Mouse (Mus musculus) MEL (cell line): ENCODE data around the gene Pum1. TPM values are rescaled to one million over a fixed set of nuclear protein-coding genes. Genes with fewer than 3 reads are reported as not detected.
A peak's percentile ranks its signal among the peaks of the same experiment; 100 is the strongest.
"Not testable (repeated sequence)": the region's sequence is repeated elsewhere in the genome, so short reads cannot be mapped to it uniquely, and the experiment has no call there.

ENCODE experiments used
- DNase-seq: peaks from one replicate; pipeline ENCODE4 v3.0.0; 2011; ENCODE audit warnings: low read depth, low spot score
- H3K27ac ChIP-seq: 2 replicates; pipeline ENCODE4 v1.5.1; 2012; ENCODE audit warnings: low read depth, mild to moderate bottlenecking, control low read depth, low read length, moderate library complexity; ENCODE audit not compliant: control insufficient read depth
- H3K27me3 ChIP-seq, 2 experiments: fragments of 150-350 bp in 1 of 2; sonication (generic) in 1 of 2; 2 replicates each; pipeline ENCODE4 v1.6.1; 2012; ENCODE audit warnings: low read length in 2 of 2, mild to moderate bottlenecking in 2 of 2, improper control_type of control experiment in 1 of 2, moderate library complexity in 1 of 2; ENCODE audit not compliant: insufficient read depth in 2 of 2, control insufficient read depth in 1 of 2
- H3K36me3 ChIP-seq, 2 experiments: 2 replicates each; pipeline ENCODE4 v1.6.1; 2012 to 2014; ENCODE audit warnings: low read length in 2 of 2, improper control_type of control experiment in 1 of 2, inconsistent platforms in 1 of 2, mild to moderate bottlenecking in 1 of 2; ENCODE audit not compliant: insufficient read depth in 2 of 2, control insufficient read depth in 1 of 2
- H3K4me1 ChIP-seq, 2 experiments: fragments of 150-350 bp in 1 of 2; sonication (generic) in 1 of 2; 2 replicates each; pipeline ENCODE4 v1.6.1; 2012; ENCODE audit warnings: low read length in 2 of 2, improper control_type of control experiment in 1 of 2, mild to moderate bottlenecking in 1 of 2; ENCODE audit not compliant: insufficient read depth in 2 of 2, control insufficient read depth in 1 of 2
- H3K4me3 ChIP-seq, 2 experiments: fragments of 150-350 bp in 1 of 2; sonication (generic) in 1 of 2; 2 replicates each; pipeline ENCODE4 v1.5.1; 2012; ENCODE audit warnings: low read depth in 2 of 2, low read length in 2 of 2, mild to moderate bottlenecking in 2 of 2, moderate library complexity in 2 of 2, control low read depth in 1 of 2, improper control_type of control experiment in 1 of 2; ENCODE audit not compliant: control insufficient read depth in 1 of 2, insufficient read depth in 1 of 2
- H3K79me2 ChIP-seq: 2 replicates; pipeline ENCODE4 v1.6.1; 2012; ENCODE audit warnings: mild to moderate bottlenecking, low read length, moderate library complexity; ENCODE audit not compliant: control insufficient read depth, poor library complexity, insufficient read depth
- H3K9ac ChIP-seq: 2 replicates; pipeline ENCODE4 v1.6.1; 2012; ENCODE audit warnings: low read depth, mild to moderate bottlenecking, control low read depth, low read length, moderate library complexity; ENCODE audit not compliant: control insufficient read depth, poor library complexity, severe bottlenecking
- H3K9me3 ChIP-seq: fragments of 150-350 bp; sonication (generic); replicated peaks from 2 replicates; pipeline ENCODE4 v1.6.1; 2012; ENCODE audit warnings: mild to moderate bottlenecking, low read length, improper control_type of control experiment, moderate library complexity; ENCODE audit not compliant: insufficient read depth
- CHD2 ChIP-seq: IDR thresholded peaks from 2 replicates; pipeline ENCODE4 v1.6.1; 2011; ENCODE audit warnings: low read length, improper control_type of control experiment
- CTCF ChIP-seq, 3 experiments: IDR thresholded peaks in 2 of 3; conservative IDR thresholded peaks in 1 of 3; 2 replicates each; pipeline ENCODE4 v1.5.1; 2011 to 2012; ENCODE audit warnings: low read length in 3 of 3, low read depth in 2 of 3, mild to moderate bottlenecking in 2 of 3, improper control_type of control experiment in 1 of 3, inconsistent platforms in 1 of 3, mixed read lengths in 1 of 3, moderate library complexity in 1 of 3; ENCODE audit not compliant: control insufficient read depth in 1 of 3, insufficient read depth in 1 of 3, poor library complexity in 1 of 3, severe bottlenecking in 1 of 3
- E2F4 ChIP-seq: IDR thresholded peaks from 2 replicates; pipeline ENCODE4 v1.6.1; 2011; ENCODE audit warnings: low read depth, low read length, improper control_type of control experiment, borderline replicate concordance
- ETS1 ChIP-seq: IDR thresholded peaks from 2 replicates; pipeline ENCODE4 v1.6.1; 2012; ENCODE audit warnings: low read depth, mild to moderate bottlenecking, inconsistent platforms, low read length, improper control_type of control experiment, moderate library complexity
- GATA1 ChIP-seq: IDR thresholded peaks from 2 replicates; pipeline ENCODE4 v1.6.1; 2011; ENCODE audit warnings: low read depth, low read length, improper control_type of control experiment
- KAT2A ChIP-seq: conservative IDR thresholded peaks from 2 replicates; pipeline ENCODE4 v1.6.1; 2012; ENCODE audit warnings: low read depth, low read length, improper control_type of control experiment, inconsistent platforms
- MEF2A ChIP-seq: IDR thresholded peaks from 2 replicates; pipeline ENCODE4 v1.6.1; 2014; ENCODE audit warnings: low read depth, mild to moderate bottlenecking, inconsistent platforms, low read length, improper control_type of control experiment; ENCODE audit not compliant: poor library complexity, insufficient replicate concordance, severe bottlenecking; ENCODE audit errors: extremely low read depth
- MXI1 ChIP-seq: IDR thresholded peaks from 2 replicates; pipeline ENCODE4 v1.6.1; 2011; ENCODE audit warnings: mild to moderate bottlenecking, low read depth, low read length, improper control_type of control experiment
- MYB ChIP-seq: IDR thresholded peaks from 2 replicates; pipeline ENCODE4 v1.6.1; 2011; ENCODE audit warnings: mild to moderate bottlenecking, low read depth, low read length, improper control_type of control experiment
- NRF1 ChIP-seq: IDR thresholded peaks from 2 replicates; pipeline ENCODE4 v1.6.1; 2014; ENCODE audit warnings: low read depth, mild to moderate bottlenecking, inconsistent platforms, low read length, improper control_type of control experiment, moderate library complexity; ENCODE audit not compliant: poor library complexity, insufficient read depth, severe bottlenecking
- POLR2A ChIP-seq, 2 experiments: IDR thresholded peaks; 2 replicates each; pipeline ENCODE4 v1.6.1; 2011 to 2012; ENCODE audit warnings: low read length in 2 of 2, mild to moderate bottlenecking in 2 of 2, control low read depth in 1 of 2, improper control_type of control experiment in 1 of 2, low read depth in 1 of 2, moderate library complexity in 1 of 2; ENCODE audit not compliant: control insufficient read depth in 1 of 2, insufficient read depth in 1 of 2, poor library complexity in 1 of 2
- POLR2AphosphoS5 ChIP-seq: IDR thresholded peaks from 2 replicates; pipeline ENCODE4 v1.6.1; 2012; ENCODE audit warnings: low read depth, borderline replicate concordance, mild to moderate bottlenecking, inconsistent platforms, low read length, moderate library complexity, mixed read lengths
- RAD21 ChIP-seq: IDR thresholded peaks from 2 replicates; pipeline ENCODE4 v1.6.1; 2011; ENCODE audit warnings: mild to moderate bottlenecking, low read depth, low read length, improper control_type of control experiment
- SIN3A ChIP-seq: IDR thresholded peaks from 2 replicates; pipeline ENCODE4 v1.6.1; 2012; ENCODE audit warnings: low read length, improper control_type of control experiment, inconsistent platforms
- SMC3 ChIP-seq: IDR thresholded peaks from 2 replicates; pipeline ENCODE4 v1.6.1; 2011; ENCODE audit warnings: low read depth, low read length, improper control_type of control experiment
- TBP ChIP-seq: IDR thresholded peaks from 2 replicates; pipeline ENCODE4 v1.8.0; 2011; ENCODE audit warnings: low read depth, low read length, improper control_type of control experiment
- UBTF ChIP-seq: IDR thresholded peaks from 2 replicates; pipeline ENCODE4 v1.6.1; 2012; ENCODE audit warnings: low read depth, mild to moderate bottlenecking, inconsistent platforms, low read length, improper control_type of control experiment, moderate library complexity, borderline replicate concordance; ENCODE audit not compliant: insufficient read depth
- USF2 ChIP-seq, 2 experiments: IDR thresholded peaks; 2 replicates each; pipeline ENCODE4 v1.6.1; 2011 to 2012; ENCODE audit warnings: improper control_type of control experiment in 2 of 2, low read length in 2 of 2, borderline replicate concordance in 1 of 2, inconsistent platforms in 1 of 2, low read depth in 1 of 2, mild to moderate bottlenecking in 1 of 2; ENCODE audit not compliant: insufficient read depth in 1 of 2
- ZC3H11A ChIP-seq: IDR thresholded peaks from 2 replicates; pipeline ENCODE4 v1.6.1; 2012; ENCODE audit warnings: low read depth, mild to moderate bottlenecking, inconsistent platforms, low read length, improper control_type of control experiment
- ZKSCAN1 ChIP-seq: IDR thresholded peaks from 2 replicates; pipeline ENCODE4 v1.6.1; 2012; ENCODE audit warnings: low read depth, mild to moderate bottlenecking, inconsistent platforms, low read length, improper control_type of control experiment, moderate library complexity
- ZNF384 ChIP-seq: IDR thresholded peaks from 2 replicates; pipeline ENCODE4 v1.6.1; 2012; ENCODE audit warnings: low read depth, mild to moderate bottlenecking, inconsistent platforms, low read length, improper control_type of control experiment
- polyA plus RNA-seq, 2 experiments: library from polyadenylated mRNA; stranded (reverse) in 1 of 2; unstranded in 1 of 2; fragments of >175 nt in 1 of 2; fragments of >200 nt in 1 of 2; gene quantifications; 2 replicates each; pipeline versions ENCODE4 v1.2.1 to v1.2.4; 2012; ENCODE audit warnings: low replicate concordance in 2 of 2, low read depth in 1 of 2; ENCODE audit not compliant: insufficient read length in 2 of 2, insufficient read depth in 1 of 2, missing spikeins in 1 of 2
- total RNA-seq: library from RNA; depleted of rRNA; stranded (reverse); fragments of 300-350 nt; gene quantifications from 2 replicates; pipeline ENCODE4 v1.2.3, GENCODE M21; 2012

Gene Pum1
- total and polyA plus RNA-seq, 3 experiments: 31.9 to 46.2 (median 36.1) TPM

- H3K4me3 ChIP-seq: no peak overlapping the region
- peaks cover 86% of the 10 kb centered on the region for H3K79me2 ChIP-seq
- DNase-seq: peak; percentile 35
- no peaks in the 10 kb centered on the region for H3K27me3 ChIP-seq
- no peaks in the 10 kb centered on the region for H3K9me3 ChIP-seq
- H3K27ac ChIP-seq: no peak overlapping the region
- H3K4me1 ChIP-seq: peaks cover 13 to 16% of the 10 kb centered on the region in 2 experiments
- H3K9ac ChIP-seq: no peak overlapping the region
- peaks cover 29 to 59% of the 10 kb centered on the region in 2 experiments for H3K36me3 ChIP-seq
- no peak for TF ChIP-seq GATA1
- TF ChIP-seq MEF2A: no peak
- TF ChIP-seq NRF1: no peak
- no peak for TF ChIP-seq SIN3A
Observed at GRCm38 (mm10) chr4:130668541-130668940, 5.4 kb downstream of the Pum1 start.

- no peak overlapping the region for H3K4me3 ChIP-seq
Observed at GRCm38 (mm10) chr4:130668991-130669390, 5.9 kb downstream of the Pum1 start.

GRCm38 (mm10) chr4:130670023-130670422 lies 6.9 kb downstream of the Pum1 start:
- peaks cover 39 to 62% of the 10 kb centered on the region in 2 experiments for H3K36me3 ChIP-seq
- not testable (repeated sequence) for H3K9me3 ChIP-seq, H3K9ac ChIP-seq, DNase-seq, H3K27me3 ChIP-seq, H3K27ac ChIP-seq
- peaks cover 13 to 16% of the 10 kb centered on the region in 2 experiments for H3K4me1 ChIP-seq
- H3K79me2 ChIP-seq: peaks cover 87% of the 10 kb centered on the region
- TF ChIP-seq ZNF384: peak; percentile 71
- TF ChIP-seq, all 39 proteins: peak for 1; not testable (repeated sequence) for 38
- H3K4me3 ChIP-seq: not testable (repeated sequence)

More at GRCm38 (mm10) chr4:130668991-130669390, 5.9 kb downstream of the Pum1 start:
- DNase-seq: no peak
- TF ChIP-seq ETS1 (no peak), GATA1 (no peak), CHD2 (no peak), UBTF (no peak), POLR2A (IDR thresholded peaks at IDR 0.05; ENCODE audit: control insufficient read depth in 1 of 2, insufficient read depth in 1 of 2, low read depth in 1 of 2, low read length in 2 of 2, poor library complexity in 1 of 2) (no peak), SMC3 (no peak), USF2 (IDR thresholded peaks at IDR 0.05; ENCODE audit: borderline replicate concordance in 1 of 2, insufficient read depth in 1 of 2, low read depth in 1 of 2, low read length in 2 of 2) (no peak), ZC3H11A (no peak), ZNF384 (no peak), ZKSCAN1 (no peak), TBP (no peak), KAT2A (no peak), RAD21 (no peak), CTCF (IDR thresholded peaks at IDR 0.05 in 2 of 3, conservative IDR thresholded peaks at IDR 0.05 in 1 of 3; ENCODE audit: control insufficient read depth in 1 of 3, insufficient read depth in 1 of 3, low read depth in 2 of 3, low read length in 3 of 3, poor library complexity in 1 of 3, severe bottlenecking in 1 of 3) (no peak), POLR2AphosphoS5 (no peak), MXI1 (no peak), MYB (no peak), E2F4 (no peak)
- TF ChIP-seq, all 39 proteins: peak for 0
- no peak overlapping the region for H3K27ac ChIP-seq
- no peaks in the 10 kb centered on the region for H3K27me3 ChIP-seq
- H3K9me3 ChIP-seq: no peaks in the 10 kb centered on the region
- peaks cover 13 to 16% of the 10 kb centered on the region in 2 experiments for H3K4me1 ChIP-seq
- no peak overlapping the region for H3K9ac ChIP-seq
- peaks cover 29 to 59% of the 10 kb centered on the region in 2 experiments for H3K36me3 ChIP-seq
- peaks cover 86% of the 10 kb centered on the region for H3K79me2 ChIP-seq
